Mouse (Mus musculus) liver, embryonic 12.5 days (tissue): ENCODE results near the gene Ncor1. TPM values are rescaled to one million over a fixed set of nuclear protein-coding genes. Genes with fewer than 3 reads are reported as not detected.

Source experiments
- ATAC-seq: fragments of 200-750 bp; cut with Nextera tagmentation; 2 replicates; pipeline ENCODE4 v1.8.0; 2017; ENCODE audit warnings: moderate number of reproducible peaks, mild to moderate bottlenecking, moderate library complexity
- H3K27ac ChIP-seq: fragments of 300-500 bp; sonication (generic); 2 replicates; pipeline ENCODE4 v1.5.1; 2016; ENCODE audit warnings: mild to moderate bottlenecking
- H3K27me3 ChIP-seq: fragments of 300-500 bp; sonication (generic); replicated peaks from 2 replicates; pipeline ENCODE4 v1.6.1; 2016; ENCODE audit warnings: mild to moderate bottlenecking, moderate library complexity
- H3K36me3 ChIP-seq: fragments of 300-500 bp; sonication (generic); 2 replicates; pipeline ENCODE4 v1.6.1; 2016; ENCODE audit warnings: mild to moderate bottlenecking, moderate library complexity
- H3K4me1 ChIP-seq: fragments of 300-500 bp; sonication (generic); 2 replicates; pipeline ENCODE4 v1.6.1; 2016
- H3K4me2 ChIP-seq: fragments of 300-500 bp; sonication (generic); 2 replicates; pipeline ENCODE4 v1.6.1; 2016; ENCODE audit warnings: mild to moderate bottlenecking, moderate library complexity
- H3K4me3 ChIP-seq: fragments of 300-500 bp; sonication (generic); 2 replicates; pipeline ENCODE4 v1.5.1; 2016; ENCODE audit warnings: mild to moderate bottlenecking, moderate library complexity
- H3K9ac ChIP-seq: fragments of 300-500 bp; sonication (generic); 2 replicates; pipeline ENCODE4 v1.6.1; 2016; ENCODE audit warnings: mild to moderate bottlenecking, moderate library complexity
- H3K9me3 ChIP-seq: fragments of 300-500 bp; sonication (generic); replicated peaks from 2 replicates; pipeline ENCODE4 v1.6.1; 2016; ENCODE audit warnings: mild to moderate bottlenecking, moderate library complexity
- WGBS: fragments of 180-500 bp; shearing (Covaris S2); methylation state at CpG from one replicate; pipeline ENCODE4 v1.1.7; 2016; ENCODE audit not compliant: insufficient replicate concordance; 5-methylcytosine and 5-hydroxymethylcytosine counted together
- polyA plus RNA-seq: library from polyadenylated mRNA; unstranded; fragments of >200 nt; fragmentation: Nextera tagmentation; extraction: Ambion mirVana; gene quantifications from 2 replicates; pipeline ENCODE4 v1.2.1, GENCODE M21; 2016

The Ncor1 gene
- polyA plus RNA-seq, 1 experiment from 2014 or later = 112 TPM

GRCm38 (mm10) chr11:62457891-62458270 is 460 bp downstream of the Ncor1 start:
- under 1% methylated on average over 18 of the region's 18 CpGs for WGBS
- H3K9ac ChIP-seq = peak overlapping the region; percentile 99

GRCm38 (mm10) chr11:62457241-62457890 is 975 bp downstream of the Ncor1 start:
- no peaks in the 10 kb centered on the region for H3K27me3 ChIP-seq
- H3K36me3 ChIP-seq = peaks cover 15% of the 10 kb centered on the region
- peaks cover 50% of the 10 kb centered on the region for H3K4me1 ChIP-seq
- H3K9me3 ChIP-seq = no peaks in the 10 kb centered on the region
- WGBS = under 1% methylated on average over 73 of the region's 73 CpGs
- H3K9ac ChIP-seq = peak overlapping the region; percentile 99
- H3K27ac ChIP-seq = peak overlapping the region; percentile 98
- H3K4me2 ChIP-seq = peak overlapping the region; percentile 97
- H3K4me3 ChIP-seq = peak overlapping the region; percentile 95
- peak; percentile 92 for ATAC-seq

More at GRCm38 (mm10) chr11:62457891-62458270, 460 bp downstream of the Ncor1 start:
- Histone ChIP-seq H3K4me1 (peaks cover 51% of the 10 kb centered on the region), H3K4me2 (peak overlapping the region; percentile 97), H3K27ac (peak overlapping the region; percentile 98), H3K9me3 (no peaks in the 10 kb centered on the region), H3K27me3 (no peaks in the 10 kb centered on the region), H3K36me3 (peaks cover 15% of the 10 kb centered on the region), H3K4me3 (peak overlapping the region; percentile 95)
- no peak for ATAC-seq

- Histone ChIP-seq H3K9me3 (no peaks in the 10 kb centered on the region), H3K9ac (peak overlapping the region; percentile 99), H3K4me2 (peak overlapping the region; percentile 97), H3K4me3 (peak overlapping the region; percentile 95), H3K4me1 (peaks cover 46% of the 10 kb centered on the region), H3K27ac (peak overlapping the region; percentile 98), H3K27me3 (no peaks in the 10 kb centered on the region), H3K36me3 (peaks cover 14% of the 10 kb centered on the region)
- under 1% methylated on average over 40 of the region's 42 CpGs for WGBS
- ATAC-seq = peak; percentile 67
These were observed 1.7 kb downstream of the Ncor1 start for GRCm38 (mm10) chr11:62456483-62457172.

GRCm38 (mm10) chr11:62456021-62456482 is 2.3 kb downstream of the Ncor1 start:
- peaks cover 11% of the 10 kb centered on the region for H3K36me3 ChIP-seq
- H3K4me3 ChIP-seq = peak overlapping the region; percentile 95
- H3K27me3 ChIP-seq = no peaks in the 10 kb centered on the region
- peak overlapping the region; percentile 97 for H3K4me2 ChIP-seq
- no peak for ATAC-seq
- H3K4me1 ChIP-seq = peaks cover 41% of the 10 kb centered on the region
- H3K9me3 ChIP-seq = no peaks in the 10 kb centered on the region
- H3K9ac ChIP-seq = peak overlapping the region; percentile 99
- 5% methylated on average over 3 of the region's 3 CpGs for WGBS
- H3K27ac ChIP-seq = peak overlapping the region; percentile 98

GRCm38 (mm10) chr11:62455193-62455592 is 3.1 kb downstream of the Ncor1 start:
- Histone ChIP-seq H3K27ac (peak overlapping the region; percentile 56; the same call in 1 of the 2 replicates), H3K27me3 (no peaks in the 10 kb centered on the region), H3K36me3 (peaks cover 19% of the 10 kb centered on the region), H3K9ac (no peak overlapping the region), H3K4me3 (peak overlapping the region; percentile 95; the same call in 1 of the 2 replicates), H3K9me3 (no peaks in the 10 kb centered on the region), H3K4me1 (peaks cover 35% of the 10 kb centered on the region), H3K4me2 (peak overlapping the region; percentile 97)
- no peak for ATAC-seq
- WGBS = 27% methylated on average over 1 of the region's 1 CpGs

- peaks cover 13% of the 10 kb centered on the region for H3K4me1 ChIP-seq
- H3K9ac ChIP-seq = no peak overlapping the region
- no peak for ATAC-seq
- no peak overlapping the region for H3K4me3 ChIP-seq
- no peaks in the 10 kb centered on the region for H3K9me3 ChIP-seq
- 87% methylated on average over 6 of the region's 6 CpGs for WGBS
- no peaks in the 10 kb centered on the region for H3K27me3 ChIP-seq
- peaks cover 42% of the 10 kb centered on the region for H3K36me3 ChIP-seq
- H3K4me2 ChIP-seq = no peak overlapping the region
- H3K27ac ChIP-seq = no peak overlapping the region
These were observed 9.4 kb downstream of the Ncor1 start for GRCm38 (mm10) chr11:62448971-62449370.

- no peak for ATAC-seq
These were observed 12.5 kb downstream of the Ncor1 start for GRCm38 (mm10) chr11:62445799-62446198.

GRCm38 (mm10) chr11:62440670-62441315 is 17.5 kb downstream of the Ncor1 start:
- peaks cover 21% of the 10 kb centered on the region for H3K4me1 ChIP-seq
- no peak for ATAC-seq
- 88% methylated on average over 9 of the region's 9 CpGs for WGBS
- H3K9ac ChIP-seq = no peak overlapping the region
- no peaks in the 10 kb centered on the region for H3K27me3 ChIP-seq
- peaks cover 48% of the 10 kb centered on the region for H3K36me3 ChIP-seq
- no peak overlapping the region for H3K4me3 ChIP-seq
- no peaks in the 10 kb centered on the region for H3K9me3 ChIP-seq
- no peak overlapping the region for H3K4me2 ChIP-seq
- H3K27ac ChIP-seq = no peak overlapping the region

More at GRCm38 (mm10) chr11:62445799-62446198, 12.5 kb downstream of the Ncor1 start:
- WGBS = 83% methylated on average over 3 of the region's 3 CpGs
- Histone ChIP-seq H3K36me3 (peaks cover 38% of the 10 kb centered on the region), H3K9me3 (no peaks in the 10 kb centered on the region), H3K4me2 (no peak overlapping the region), H3K4me1 (peaks cover 5% of the 10 kb centered on the region), H3K27me3 (no peaks in the 10 kb centered on the region), H3K4me3 (no peak overlapping the region), H3K9ac (no peak overlapping the region), H3K27ac (no peak overlapping the region)

- H3K9ac ChIP-seq = no peak overlapping the region
- peaks cover 65% of the 10 kb centered on the region for H3K36me3 ChIP-seq
- H3K4me2 ChIP-seq = no peak overlapping the region
- no peak overlapping the region for H3K27ac ChIP-seq
- 89% methylated on average over 2 of the region's 2 CpGs for WGBS
- ATAC-seq = no peak
- no peaks in the 10 kb centered on the region for H3K4me1 ChIP-seq
- H3K27me3 ChIP-seq = no peaks in the 10 kb centered on the region
- no peaks in the 10 kb centered on the region for H3K9me3 ChIP-seq
- no peak overlapping the region for H3K4me3 ChIP-seq
These were observed 26.1 kb downstream of the Ncor1 start for GRCm38 (mm10) chr11:62432211-62432610.

- Histone ChIP-seq H3K9me3 (no peaks in the 10 kb centered on the region), H3K4me1 (no peaks in the 10 kb centered on the region), H3K4me3 (no peak overlapping the region), H3K36me3 (peaks cover 64% of the 10 kb centered on the region), H3K4me2 (no peak overlapping the region), H3K27me3 (no peaks in the 10 kb centered on the region), H3K9ac (no peak overlapping the region), H3K27ac (no peak overlapping the region)
- 66% methylated on average over 2 of the region's 3 CpGs for WGBS
- no peak for ATAC-seq
These were observed 31.2 kb downstream of the Ncor1 start for GRCm38 (mm10) chr11:62427105-62427504.

- Histone ChIP-seq H3K4me1 (no peaks in the 10 kb centered on the region), H3K27ac (no peak overlapping the region), H3K36me3 (peaks cover 66% of the 10 kb centered on the region), H3K9me3 (no peaks in the 10 kb centered on the region), H3K9ac (no peak overlapping the region), H3K4me3 (no peak overlapping the region), H3K27me3 (no peaks in the 10 kb centered on the region), H3K4me2 (no peak overlapping the region)
- no peak for ATAC-seq
- 88% methylated on average over 5 of the region's 5 CpGs for WGBS
These were observed 32.1 kb downstream of the Ncor1 start for GRCm38 (mm10) chr11:62426266-62426665.

- no peak overlapping the region for H3K27ac ChIP-seq
- H3K27me3 ChIP-seq = no peaks in the 10 kb centered on the region
- H3K36me3 ChIP-seq = peaks cover 61% of the 10 kb centered on the region
- H3K4me3 ChIP-seq = no peak overlapping the region
- no peaks in the 10 kb centered on the region for H3K4me1 ChIP-seq
- ATAC-seq = no peak
- H3K4me2 ChIP-seq = no peak overlapping the region
- no peaks in the 10 kb centered on the region for H3K9me3 ChIP-seq
- H3K9ac ChIP-seq = no peak overlapping the region
- 59% methylated on average over 2 of the region's 2 CpGs for WGBS
These were observed 33.8 kb downstream of the Ncor1 start for GRCm38 (mm10) chr11:62424525-62424924.
